Mouse (Mus musculus) heart, embryonic 15.5 days (tissue): Measurements from ENCODE around the gene Prpf3. TPM values are rescaled to one million over a fixed set of nuclear protein-coding genes. Genes with fewer than 3 reads are reported as not detected.
"Not testable (repeated sequence)": the region's sequence is repeated elsewhere in the genome, so short reads cannot be mapped to it uniquely, and the experiment has no call there.

Source experiments
- ATAC-seq: fragments of 200-750 bp; cut with Nextera tagmentation; replicated peaks from 2 replicates; pipeline ENCODE4 v1.8.0; 2017; ENCODE audit warnings: low read depth, moderate TSS enrichment; ENCODE audit not compliant: insufficient number of reproducible peaks, insufficient read depth, low FRiP score
- H3K27ac ChIP-seq: fragments of 300-500 bp; sonication (generic); 2 replicates; pipeline ENCODE4 v1.5.1; 2015; ENCODE audit warnings: mild to moderate bottlenecking, inconsistent platforms
- H3K27me3 ChIP-seq: fragments of 300-500 bp; sonication (generic); 2 replicates; pipeline ENCODE4 v1.6.1; 2015; ENCODE audit warnings: inconsistent platforms
- H3K36me3 ChIP-seq: fragments of 300-500 bp; sonication (generic); 2 replicates; pipeline ENCODE4 v1.6.1; 2015; ENCODE audit warnings: mild to moderate bottlenecking, inconsistent platforms
- H3K4me1 ChIP-seq: fragments of 300-500 bp; sonication (generic); replicated peaks from 2 replicates; pipeline ENCODE4 v1.6.1; 2015; ENCODE audit warnings: inconsistent platforms
- H3K4me2 ChIP-seq: fragments of 300-500 bp; sonication (generic); 2 replicates; pipeline ENCODE4 v1.6.1; 2015; ENCODE audit warnings: inconsistent platforms, mild to moderate bottlenecking, moderate library complexity
- H3K4me3 ChIP-seq: fragments of 300-500 bp; sonication (generic); 2 replicates; pipeline ENCODE4 v1.5.1; 2015; ENCODE audit warnings: mild to moderate bottlenecking, inconsistent platforms
- H3K9ac ChIP-seq: fragments of 300-500 bp; sonication (generic); 2 replicates; pipeline ENCODE4 v1.6.1; 2015; ENCODE audit warnings: mild to moderate bottlenecking, inconsistent platforms
- H3K9me3 ChIP-seq: fragments of 300-500 bp; sonication (generic); replicated peaks from 2 replicates; pipeline ENCODE4 v1.6.1; 2016; ENCODE audit warnings: inconsistent platforms
- WGBS: fragments of 180-500 bp; shearing (Covaris S2); methylation state at CpG from one replicate; pipeline ENCODE4 v1.1.7; 2015; ENCODE audit warnings: mixed read lengths; 5-methylcytosine and 5-hydroxymethylcytosine counted together
- polyA plus RNA-seq: library from polyadenylated mRNA; unstranded; fragments of >200 nt; fragmentation: Nextera tagmentation; extraction: Ambion mirVana; gene quantifications from 2 replicates; pipeline ENCODE4 v1.2.1, GENCODE M21; 2015

Prpf3 gene
- polyA plus RNA-seq, 1 experiment from 2014 or later: 27.5 TPM

DNA sequence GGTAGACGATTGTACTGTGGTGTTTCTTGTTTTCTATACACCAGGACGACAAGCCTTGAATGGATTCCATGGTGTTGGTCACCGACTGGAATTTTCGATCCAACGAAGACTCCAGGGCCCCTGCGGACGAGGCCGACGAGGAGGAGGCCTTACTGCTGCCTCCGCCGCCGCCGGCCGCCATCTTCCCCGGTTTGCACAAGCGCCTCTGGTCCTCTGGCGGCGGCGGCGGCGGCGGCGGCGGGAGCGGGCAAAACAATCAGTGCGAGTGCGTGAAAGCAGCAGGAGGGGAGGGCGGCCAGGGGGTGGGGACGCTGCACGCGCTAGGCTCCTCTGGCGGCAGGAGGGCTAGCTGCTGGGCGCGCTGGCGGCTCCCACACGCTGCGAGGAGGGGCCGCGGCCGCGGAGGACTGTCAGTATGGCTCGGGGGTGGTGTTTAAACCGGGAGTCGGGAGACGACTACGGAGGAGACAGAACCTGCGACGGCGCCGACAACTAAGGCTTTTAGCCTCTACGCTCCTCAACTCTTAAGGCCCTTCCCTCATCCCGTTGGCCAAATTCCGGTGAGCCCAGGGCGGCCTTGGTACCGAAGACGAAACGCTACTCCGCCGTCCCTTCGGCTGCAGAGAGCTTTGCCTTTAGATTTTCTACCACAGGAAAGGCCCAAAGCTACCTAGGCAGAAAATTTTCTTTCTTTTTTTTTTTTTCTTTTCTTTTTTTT, 37.0 kb downstream of the Prpf3 start, which contains the start of gene Rprd2:
Rprd2 (minus strand) TSS at position 293 of the 718 bp plus-strand sequence.
- H3K27ac ChIP-seq: peak within 1 kb of the TSS; percentile 99
- no peaks in the 10 kb centered on the region for H3K9me3 ChIP-seq
- H3K27me3 ChIP-seq: no peaks in the 10 kb centered on the region
- H3K36me3 ChIP-seq: no peaks in the 10 kb centered on the region
- WGBS: under 1% methylated on average over 60 of the region's 60 CpGs
- peak within 1 kb of the TSS; percentile 64 for H3K4me2 ChIP-seq
- H3K9ac ChIP-seq: peak within 1 kb of the TSS; percentile 93
- peak within 1 kb of the TSS; percentile 85 for H3K4me3 ChIP-seq
- ATAC-seq: peak; percentile 47
- H3K4me1 ChIP-seq: peaks cover 18% of the 10 kb centered on the region

DNA sequence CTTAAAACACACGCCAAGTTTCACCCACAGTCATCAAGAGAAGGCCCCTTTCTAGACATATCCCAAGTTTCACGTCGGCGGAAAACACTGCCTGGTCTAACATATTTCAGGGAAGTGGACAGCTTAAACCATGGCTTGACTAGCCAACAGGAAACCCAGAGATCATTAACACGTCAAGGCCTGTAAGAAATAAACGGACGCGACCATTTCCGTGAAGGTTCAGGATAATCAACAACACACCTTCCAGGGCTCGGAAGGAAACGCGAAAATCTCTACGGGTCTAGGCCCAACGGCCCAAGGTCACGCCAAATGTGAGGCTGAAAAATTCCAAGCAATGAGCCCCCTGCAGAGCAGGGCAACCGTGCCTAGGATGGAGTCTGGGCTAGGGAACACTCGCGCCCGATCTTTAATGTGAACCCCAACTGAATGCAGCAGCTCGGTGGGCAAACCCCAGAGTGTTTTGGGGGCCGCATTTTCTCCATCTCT, 37.6 kb downstream of the Prpf3 start:
- no peaks in the 10 kb centered on the region for H3K9me3 ChIP-seq
- peak overlapping the region; percentile 63 for H3K4me2 ChIP-seq
- H3K36me3 ChIP-seq: no peaks in the 10 kb centered on the region
- peak overlapping the region; percentile 93 for H3K9ac ChIP-seq
- H3K27ac ChIP-seq: peak overlapping the region; percentile 99
- no peak for ATAC-seq
- H3K27me3 ChIP-seq: no peaks in the 10 kb centered on the region
- under 1% methylated on average over 21 of the region's 21 CpGs for WGBS
- H3K4me3 ChIP-seq: peak overlapping the region; percentile 85
- peaks cover 18% of the 10 kb centered on the region for H3K4me1 ChIP-seq

DNA sequence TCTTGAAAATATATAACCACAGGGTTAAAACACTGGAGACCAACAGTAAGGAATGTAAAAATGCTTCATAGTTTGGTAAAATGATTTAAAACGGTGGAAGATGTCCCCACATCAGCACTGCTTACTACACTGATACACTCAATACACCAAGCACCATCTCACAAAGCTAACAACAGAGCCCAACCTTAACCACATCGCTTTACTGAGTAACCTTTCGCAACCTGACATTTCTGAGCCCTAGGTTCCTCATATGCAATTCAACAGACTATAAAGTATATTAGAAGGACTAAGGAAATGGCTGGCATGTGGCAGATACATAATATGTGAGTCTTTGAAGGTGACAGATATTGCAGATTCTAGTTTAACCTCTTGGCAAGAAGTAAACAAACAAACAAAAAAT, 39.0 kb downstream of the Prpf3 start:
- H3K9me3 ChIP-seq: no peaks in the 10 kb centered on the region
- no peaks in the 10 kb centered on the region for H3K27me3 ChIP-seq
- no peak overlapping the region for H3K4me3 ChIP-seq
- WGBS: 88% methylated on average over 3 of the region's 3 CpGs
- no peak overlapping the region for H3K27ac ChIP-seq
- no peak overlapping the region for H3K9ac ChIP-seq
- peak overlapping the region; percentile 63 for H3K4me2 ChIP-seq
- no peak for ATAC-seq
- peaks cover 18% of the 10 kb centered on the region for H3K4me1 ChIP-seq
- no peaks in the 10 kb centered on the region for H3K36me3 ChIP-seq

DNA sequence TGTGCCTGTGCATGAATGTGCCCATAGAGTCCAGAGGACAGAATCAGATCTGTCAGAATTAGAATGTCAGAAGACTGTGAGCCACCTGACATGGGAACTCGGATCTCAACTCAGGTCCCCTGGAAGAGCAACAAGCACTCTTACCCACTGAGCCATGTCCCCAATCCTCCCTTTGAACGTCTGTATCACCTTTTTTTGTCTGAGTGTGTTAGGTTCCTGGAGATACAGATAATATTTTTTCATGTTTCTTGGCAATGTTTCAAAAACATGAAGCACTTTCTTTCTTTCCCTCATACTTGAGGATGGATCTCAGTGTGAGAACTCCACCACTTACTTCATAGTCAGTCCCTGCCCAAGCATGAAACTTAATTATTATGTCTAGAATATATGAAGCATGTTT, 47.3 kb downstream of the Prpf3 start:
- Histone ChIP-seq H3K9me3 (no peaks in the 10 kb centered on the region), H3K4me1 (peaks cover 7% of the 10 kb centered on the region), H3K27me3 (no peaks in the 10 kb centered on the region), H3K36me3 (peaks cover 11% of the 10 kb centered on the region; the same call in 1 of the 2 replicates), H3K27ac (no peak overlapping the region), H3K4me2 (no peak overlapping the region), H3K4me3 (no peak overlapping the region), H3K9ac (no peak overlapping the region)
- 29% methylated on average over 2 of the region's 2 CpGs for WGBS
- ATAC-seq: no peak

DNA sequence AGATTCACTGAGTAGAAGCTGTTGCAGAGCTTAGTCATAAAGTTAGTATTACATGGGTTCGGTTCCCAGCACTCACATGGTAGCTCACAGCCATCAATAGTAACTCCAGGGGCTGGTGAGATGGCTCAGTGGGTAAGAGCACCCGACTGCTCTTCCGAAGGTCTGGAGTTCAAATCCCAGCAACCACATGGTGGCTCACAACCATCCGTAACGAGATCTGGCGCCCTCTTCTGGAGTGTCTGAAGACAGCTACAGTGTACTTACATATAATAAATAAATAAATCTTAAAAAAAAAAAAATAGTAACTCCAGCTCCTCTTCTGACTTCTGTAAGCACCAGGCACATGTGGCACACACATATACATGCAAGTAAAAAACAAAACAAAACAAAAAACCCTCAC, 48.1 kb downstream of the Prpf3 start:
- H3K36me3 ChIP-seq: peaks cover 11% of the 10 kb centered on the region; the same call in 1 of the 2 replicates
- H3K27ac ChIP-seq, H3K27me3 ChIP-seq, H3K9me3 ChIP-seq, H3K4me3 ChIP-seq, ATAC-seq, H3K9ac ChIP-seq, H3K4me1 ChIP-seq, H3K4me2 ChIP-seq: not testable (repeated sequence)
- WGBS: 77% methylated on average over 6 of the region's 6 CpGs

DNA sequence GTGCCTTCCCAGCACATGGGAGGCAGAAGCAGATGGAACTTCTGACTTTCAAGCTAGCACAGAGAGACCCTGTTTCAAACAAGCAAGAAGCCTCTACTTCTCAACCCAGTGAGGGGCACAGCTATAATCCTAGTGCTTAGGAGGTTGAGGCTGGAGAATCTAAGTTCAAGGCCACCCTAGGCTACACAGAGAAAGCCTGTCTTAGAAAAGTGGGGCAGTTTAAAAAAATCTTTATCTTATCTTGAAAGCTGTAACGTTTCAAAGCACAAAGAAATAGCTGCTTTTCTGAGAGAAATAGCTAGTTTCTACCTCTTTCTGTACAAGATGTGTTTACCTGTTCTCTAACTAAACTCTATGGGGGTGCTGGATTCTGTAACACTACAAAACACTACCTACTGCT, 49.0 kb downstream of the Prpf3 start:
- ATAC-seq: no peak
- no peak overlapping the region for H3K9ac ChIP-seq
- H3K4me3 ChIP-seq: no peak overlapping the region
- H3K4me2 ChIP-seq: no peak overlapping the region
- H3K27me3 ChIP-seq: no peaks in the 10 kb centered on the region
- no peak overlapping the region for H3K27ac ChIP-seq
- peaks cover 7% of the 10 kb centered on the region for H3K4me1 ChIP-seq
- H3K9me3 ChIP-seq: no peaks in the 10 kb centered on the region
- H3K36me3 ChIP-seq: peaks cover 11% of the 10 kb centered on the region; the same call in 1 of the 2 replicates
- WGBS: 30% methylated on average over 1 of the region's 1 CpGs

DNA sequence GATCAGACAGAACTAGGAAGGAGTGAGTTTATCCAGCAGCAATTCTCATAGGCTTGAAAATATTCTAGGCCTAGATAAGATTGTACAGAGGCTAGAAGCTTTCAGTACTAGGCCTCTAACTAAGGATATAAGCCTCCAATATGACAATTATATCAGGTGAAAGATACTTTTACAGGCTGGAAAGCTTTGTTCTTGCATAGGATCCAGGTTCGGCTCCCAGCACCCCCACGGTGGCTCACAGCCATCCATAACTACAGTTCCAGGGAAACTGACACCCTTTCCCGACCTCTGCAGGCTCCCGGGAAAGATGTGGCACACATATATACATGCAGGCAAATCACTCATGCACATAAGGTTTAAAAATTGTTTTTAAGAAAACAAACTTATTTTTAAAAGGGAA, 51.8 kb downstream of the Prpf3 start:
- no peaks in the 10 kb centered on the region for H3K27me3 ChIP-seq
- no peak overlapping the region for H3K4me2 ChIP-seq
- H3K4me3 ChIP-seq: no peak overlapping the region
- peaks cover 11% of the 10 kb centered on the region; the same call in 1 of the 2 replicates for H3K36me3 ChIP-seq
- H3K4me1 ChIP-seq: peaks cover 6% of the 10 kb centered on the region
- no peak overlapping the region for H3K27ac ChIP-seq
- no peak overlapping the region for H3K9ac ChIP-seq
- H3K9me3 ChIP-seq: no peaks in the 10 kb centered on the region
- WGBS: 94% methylated on average over 4 of the region's 4 CpGs
- ATAC-seq: no peak

DNA sequence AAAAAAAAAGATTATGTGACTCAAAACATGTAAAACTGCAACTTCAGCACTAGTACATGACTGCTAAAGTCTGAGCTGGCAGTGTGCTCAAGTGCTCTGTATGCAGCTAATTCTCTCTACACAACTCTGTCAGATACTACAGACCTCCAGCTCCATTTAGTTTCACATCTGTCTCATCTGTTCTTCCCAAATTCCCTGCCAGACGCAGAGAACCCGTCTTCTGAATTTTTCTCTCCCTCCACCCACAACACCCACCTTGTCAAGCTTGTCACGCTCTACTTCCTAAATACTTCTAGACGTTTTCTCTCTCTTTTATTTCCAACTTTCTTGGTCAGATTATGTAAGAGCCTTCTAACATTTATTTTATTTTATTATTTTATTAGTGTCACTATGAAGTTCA, 56.9 kb downstream of the Prpf3 start:
- 80% methylated on average over 4 of the region's 4 CpGs for WGBS
- H3K4me2 ChIP-seq: no peak overlapping the region
- no peak overlapping the region for H3K4me3 ChIP-seq
- H3K9ac ChIP-seq: no peak overlapping the region
- H3K27ac ChIP-seq: no peak overlapping the region
- no peak for ATAC-seq
- 0 out of 2 replicates have a peak, but pooled peaks cover 2% of the 10 kb centered on the region for H3K4me1 ChIP-seq
- no peaks in the 10 kb centered on the region for H3K9me3 ChIP-seq
- no peaks in the 10 kb centered on the region for H3K27me3 ChIP-seq
- no peaks in the 10 kb centered on the region for H3K36me3 ChIP-seq

DNA sequence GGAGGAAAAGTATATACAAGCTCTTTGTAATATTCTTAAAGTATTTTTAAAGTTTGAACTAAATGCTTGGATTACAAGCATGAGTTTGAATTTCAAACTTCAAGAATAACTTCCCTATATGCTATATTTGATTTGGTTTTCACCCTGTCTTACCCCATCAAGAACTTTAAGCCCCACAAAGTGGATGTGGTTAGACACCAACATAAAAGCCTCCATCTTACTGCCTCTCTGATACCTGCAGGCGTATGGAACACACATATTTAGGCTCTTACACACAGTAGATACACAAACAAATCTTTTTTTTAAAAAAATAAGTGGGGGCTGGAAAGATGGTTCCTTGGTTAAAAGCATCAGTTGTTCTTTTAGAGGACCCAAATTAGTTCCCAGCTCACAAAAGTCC, 61.4 kb downstream of the Prpf3 start:
- H3K27me3 ChIP-seq: no peaks in the 10 kb centered on the region
- H3K9ac ChIP-seq: no peak overlapping the region
- no peaks in the 10 kb centered on the region for H3K9me3 ChIP-seq
- 75% methylated on average over 1 of the region's 1 CpGs for WGBS
- peaks cover 2% of the 10 kb centered on the region; the same call in 1 of the 2 replicates for H3K36me3 ChIP-seq
- H3K27ac ChIP-seq: no peak overlapping the region
- ATAC-seq: no peak
- 0 out of 2 replicates have a peak, but pooled peaks cover 2% of the 10 kb centered on the region for H3K4me1 ChIP-seq
- H3K4me2 ChIP-seq: no peak overlapping the region
- no peak overlapping the region for H3K4me3 ChIP-seq

DNA sequence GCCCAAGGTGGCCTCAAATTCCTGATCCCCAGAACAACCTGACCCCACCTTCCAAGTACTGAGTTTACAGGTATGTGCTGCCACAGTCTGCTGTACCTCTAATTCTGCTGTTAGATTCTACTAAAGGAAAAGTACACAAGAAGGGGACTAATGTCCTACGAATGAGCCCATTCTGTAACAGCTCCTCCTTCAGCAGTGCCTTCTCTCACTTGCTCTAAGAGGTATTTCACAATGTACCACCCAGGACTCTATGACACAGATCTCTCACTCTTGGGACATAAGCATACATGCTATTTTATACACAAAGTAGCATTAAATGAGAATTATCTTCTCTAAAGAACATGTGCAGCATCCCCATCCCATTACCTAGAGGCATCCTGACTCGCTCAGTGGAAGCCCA, 62.0 kb downstream of the Prpf3 start:
- no peaks in the 10 kb centered on the region for H3K4me1 ChIP-seq
- 90% methylated on average over 2 of the region's 2 CpGs for WGBS
- ATAC-seq: no peak
- H3K9me3 ChIP-seq: no peaks in the 10 kb centered on the region
- H3K27ac ChIP-seq: no peak overlapping the region
- no peak overlapping the region for H3K4me3 ChIP-seq
- H3K4me2 ChIP-seq: no peak overlapping the region
- H3K9ac ChIP-seq: no peak overlapping the region
- H3K27me3 ChIP-seq: no peaks in the 10 kb centered on the region
- peaks cover 4% of the 10 kb centered on the region; the same call in 1 of the 2 replicates for H3K36me3 ChIP-seq

DNA sequence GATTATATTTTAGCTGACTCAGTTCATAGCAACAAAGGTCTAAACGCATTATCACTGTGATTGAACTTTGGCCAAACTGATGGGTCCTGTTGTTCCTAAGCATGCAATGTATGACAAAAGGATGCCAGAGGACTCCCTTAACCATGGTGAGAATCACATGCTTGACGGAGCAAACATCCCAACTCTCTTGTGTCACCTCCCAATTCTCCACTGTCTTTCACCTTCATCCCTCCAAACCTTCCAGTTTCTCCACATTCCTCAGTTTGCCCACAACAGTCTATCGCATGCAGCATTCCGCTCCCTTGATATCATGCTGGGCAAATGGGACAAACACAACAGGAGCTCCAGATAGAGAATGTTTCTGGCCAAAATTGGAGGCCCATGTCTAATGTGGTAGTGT, 70.2 kb downstream of the Prpf3 start:
- H3K27me3 ChIP-seq: no peaks in the 10 kb centered on the region
- no peak for ATAC-seq
- no peak overlapping the region for H3K27ac ChIP-seq
- H3K36me3 ChIP-seq: peaks cover 64% of the 10 kb centered on the region
- 97% methylated on average over 4 of the region's 4 CpGs for WGBS
- H3K4me2 ChIP-seq: no peak overlapping the region
- H3K9ac ChIP-seq: no peak overlapping the region
- H3K4me3 ChIP-seq: no peak overlapping the region
- no peaks in the 10 kb centered on the region for H3K4me1 ChIP-seq
- H3K9me3 ChIP-seq: no peaks in the 10 kb centered on the region
